Mouse (Mus musculus) MEL (cell line): Measurements from ENCODE around the gene Traf1. TPM values are rescaled to one million over a fixed set of nuclear protein-coding genes. Genes with fewer than 3 reads are reported as not detected.

ENCODE experiments used
- DNase-seq: peaks from one replicate; pipeline ENCODE4 v3.0.0; 2011; ENCODE audit warnings: low read depth, low spot score
- H3K27ac ChIP-seq: 2 replicates; pipeline ENCODE4 v1.5.1; 2012; ENCODE audit warnings: low read depth, mild to moderate bottlenecking, control low read depth, low read length, moderate library complexity; ENCODE audit not compliant: control insufficient read depth
- H3K27me3 ChIP-seq, 2 experiments: fragments of 150-350 bp in 1 of 2; sonication (generic) in 1 of 2; 2 replicates each; pipeline ENCODE4 v1.6.1; 2012; ENCODE audit warnings: low read length in 2 of 2, mild to moderate bottlenecking in 2 of 2, improper control_type of control experiment in 1 of 2, moderate library complexity in 1 of 2; ENCODE audit not compliant: insufficient read depth in 2 of 2, control insufficient read depth in 1 of 2
- H3K36me3 ChIP-seq, 2 experiments: 2 replicates each; pipeline ENCODE4 v1.6.1; 2012 to 2014; ENCODE audit warnings: low read length in 2 of 2, improper control_type of control experiment in 1 of 2, inconsistent platforms in 1 of 2, mild to moderate bottlenecking in 1 of 2; ENCODE audit not compliant: insufficient read depth in 2 of 2, control insufficient read depth in 1 of 2
- H3K4me1 ChIP-seq, 2 experiments: fragments of 150-350 bp in 1 of 2; sonication (generic) in 1 of 2; 2 replicates each; pipeline ENCODE4 v1.6.1; 2012; ENCODE audit warnings: low read length in 2 of 2, improper control_type of control experiment in 1 of 2, mild to moderate bottlenecking in 1 of 2; ENCODE audit not compliant: insufficient read depth in 2 of 2, control insufficient read depth in 1 of 2
- H3K4me3 ChIP-seq, 2 experiments: fragments of 150-350 bp in 1 of 2; sonication (generic) in 1 of 2; 2 replicates each; pipeline ENCODE4 v1.5.1; 2012; ENCODE audit warnings: low read depth in 2 of 2, low read length in 2 of 2, mild to moderate bottlenecking in 2 of 2, moderate library complexity in 2 of 2, control low read depth in 1 of 2, improper control_type of control experiment in 1 of 2; ENCODE audit not compliant: control insufficient read depth in 1 of 2, insufficient read depth in 1 of 2
- H3K79me2 ChIP-seq: 2 replicates; pipeline ENCODE4 v1.6.1; 2012; ENCODE audit warnings: mild to moderate bottlenecking, low read length, moderate library complexity; ENCODE audit not compliant: control insufficient read depth, poor library complexity, insufficient read depth
- H3K9ac ChIP-seq: 2 replicates; pipeline ENCODE4 v1.6.1; 2012; ENCODE audit warnings: low read depth, mild to moderate bottlenecking, control low read depth, low read length, moderate library complexity; ENCODE audit not compliant: control insufficient read depth, poor library complexity, severe bottlenecking
- H3K9me3 ChIP-seq: fragments of 150-350 bp; sonication (generic); replicated peaks from 2 replicates; pipeline ENCODE4 v1.6.1; 2012; ENCODE audit warnings: mild to moderate bottlenecking, low read length, improper control_type of control experiment, moderate library complexity; ENCODE audit not compliant: insufficient read depth
- CHD2 ChIP-seq: IDR thresholded peaks from 2 replicates; pipeline ENCODE4 v1.6.1; 2011; ENCODE audit warnings: low read length, improper control_type of control experiment
- CTCF ChIP-seq, 3 experiments: IDR thresholded peaks in 2 of 3; conservative IDR thresholded peaks in 1 of 3; 2 replicates each; pipeline ENCODE4 v1.5.1; 2011 to 2012; ENCODE audit warnings: low read length in 3 of 3, low read depth in 2 of 3, mild to moderate bottlenecking in 2 of 3, improper control_type of control experiment in 1 of 3, inconsistent platforms in 1 of 3, mixed read lengths in 1 of 3, moderate library complexity in 1 of 3; ENCODE audit not compliant: control insufficient read depth in 1 of 3, insufficient read depth in 1 of 3, poor library complexity in 1 of 3, severe bottlenecking in 1 of 3
- E2F4 ChIP-seq: IDR thresholded peaks from 2 replicates; pipeline ENCODE4 v1.6.1; 2011; ENCODE audit warnings: low read depth, low read length, improper control_type of control experiment, borderline replicate concordance
- GATA1 ChIP-seq: IDR thresholded peaks from 2 replicates; pipeline ENCODE4 v1.6.1; 2011; ENCODE audit warnings: low read depth, low read length, improper control_type of control experiment
- HCFC1 ChIP-seq: IDR thresholded peaks from 2 replicates; pipeline ENCODE4 v1.6.1; 2012; ENCODE audit warnings: low read depth, mild to moderate bottlenecking, inconsistent platforms, low read length, improper control_type of control experiment, moderate library complexity
- JUND ChIP-seq: IDR thresholded peaks from 2 replicates; pipeline ENCODE4 v1.6.1; 2011; ENCODE audit warnings: low read depth, mild to moderate bottlenecking, improper control_type of control experiment, low read length
- MAFK ChIP-seq: IDR thresholded peaks from 2 replicates; pipeline ENCODE4 v1.6.1; 2011; ENCODE audit warnings: low read depth, mild to moderate bottlenecking, low read length, improper control_type of control experiment, borderline replicate concordance
- MAX ChIP-seq: IDR thresholded peaks from 2 replicates; pipeline ENCODE4 v1.6.1; 2011; ENCODE audit warnings: low read length, improper control_type of control experiment
- MAZ ChIP-seq: IDR thresholded peaks from 2 replicates; pipeline ENCODE4 v1.6.1; 2012; ENCODE audit warnings: low read depth, mild to moderate bottlenecking, inconsistent platforms, low read length, improper control_type of control experiment
- MEF2A ChIP-seq: IDR thresholded peaks from 2 replicates; pipeline ENCODE4 v1.6.1; 2014; ENCODE audit warnings: low read depth, mild to moderate bottlenecking, inconsistent platforms, low read length, improper control_type of control experiment; ENCODE audit not compliant: poor library complexity, insufficient replicate concordance, severe bottlenecking; ENCODE audit errors: extremely low read depth
- MXI1 ChIP-seq: IDR thresholded peaks from 2 replicates; pipeline ENCODE4 v1.6.1; 2011; ENCODE audit warnings: mild to moderate bottlenecking, low read depth, low read length, improper control_type of control experiment
- MYB ChIP-seq: IDR thresholded peaks from 2 replicates; pipeline ENCODE4 v1.6.1; 2011; ENCODE audit warnings: mild to moderate bottlenecking, low read depth, low read length, improper control_type of control experiment
- MYC ChIP-seq: IDR thresholded peaks from 2 replicates; pipeline ENCODE4 v1.6.1; 2011; ENCODE audit warnings: low read depth, mild to moderate bottlenecking, low read length, improper control_type of control experiment, moderate library complexity
- NELFE ChIP-seq: IDR thresholded peaks from 2 replicates; pipeline ENCODE4 v1.6.1; 2011; ENCODE audit warnings: low read depth, low read length, improper control_type of control experiment
- NRF1 ChIP-seq: IDR thresholded peaks from 2 replicates; pipeline ENCODE4 v1.6.1; 2014; ENCODE audit warnings: low read depth, mild to moderate bottlenecking, inconsistent platforms, low read length, improper control_type of control experiment, moderate library complexity; ENCODE audit not compliant: poor library complexity, insufficient read depth, severe bottlenecking
- POLR2A ChIP-seq, 2 experiments: IDR thresholded peaks; 2 replicates each; pipeline ENCODE4 v1.6.1; 2011 to 2012; ENCODE audit warnings: low read length in 2 of 2, mild to moderate bottlenecking in 2 of 2, control low read depth in 1 of 2, improper control_type of control experiment in 1 of 2, low read depth in 1 of 2, moderate library complexity in 1 of 2; ENCODE audit not compliant: control insufficient read depth in 1 of 2, insufficient read depth in 1 of 2, poor library complexity in 1 of 2
- POLR2AphosphoS2 ChIP-seq: IDR thresholded peaks from 2 replicates; pipeline ENCODE4 v1.6.1; 2011; ENCODE audit warnings: low read length, improper control_type of control experiment
- RAD21 ChIP-seq: IDR thresholded peaks from 2 replicates; pipeline ENCODE4 v1.6.1; 2011; ENCODE audit warnings: mild to moderate bottlenecking, low read depth, low read length, improper control_type of control experiment
- SIN3A ChIP-seq: IDR thresholded peaks from 2 replicates; pipeline ENCODE4 v1.6.1; 2012; ENCODE audit warnings: low read length, improper control_type of control experiment, inconsistent platforms
- SMC3 ChIP-seq: IDR thresholded peaks from 2 replicates; pipeline ENCODE4 v1.6.1; 2011; ENCODE audit warnings: low read depth, low read length, improper control_type of control experiment
- TAL1 ChIP-seq: IDR thresholded peaks from 2 replicates; pipeline ENCODE4 v1.6.1; 2012; ENCODE audit warnings: mild to moderate bottlenecking, inconsistent platforms, low read length, moderate library complexity, mixed read lengths
- TBP ChIP-seq: IDR thresholded peaks from 2 replicates; pipeline ENCODE4 v1.8.0; 2011; ENCODE audit warnings: low read depth, low read length, improper control_type of control experiment
- TCF12 ChIP-seq: IDR thresholded peaks from 2 replicates; pipeline ENCODE4 v1.6.1; 2014; ENCODE audit warnings: low read depth, mild to moderate bottlenecking, inconsistent platforms, low read length, improper control_type of control experiment, moderate library complexity
- USF1 ChIP-seq: IDR thresholded peaks from 2 replicates; pipeline ENCODE4 v1.6.1; 2014; ENCODE audit warnings: low read depth, mild to moderate bottlenecking, inconsistent platforms, low read length, improper control_type of control experiment, moderate library complexity
- USF2 ChIP-seq, 2 experiments: IDR thresholded peaks; 2 replicates each; pipeline ENCODE4 v1.6.1; 2011 to 2012; ENCODE audit warnings: improper control_type of control experiment in 2 of 2, low read length in 2 of 2, borderline replicate concordance in 1 of 2, inconsistent platforms in 1 of 2, low read depth in 1 of 2, mild to moderate bottlenecking in 1 of 2; ENCODE audit not compliant: insufficient read depth in 1 of 2
- ZMIZ1 ChIP-seq: IDR thresholded peaks from 2 replicates; pipeline ENCODE4 v1.6.1; 2012; ENCODE audit warnings: low read depth, mild to moderate bottlenecking, inconsistent platforms, low read length, improper control_type of control experiment, moderate library complexity
- ZNF384 ChIP-seq: IDR thresholded peaks from 2 replicates; pipeline ENCODE4 v1.6.1; 2012; ENCODE audit warnings: low read depth, mild to moderate bottlenecking, inconsistent platforms, low read length, improper control_type of control experiment
- polyA plus RNA-seq, 2 experiments: library from polyadenylated mRNA; stranded (reverse) in 1 of 2; unstranded in 1 of 2; fragments of >175 nt in 1 of 2; fragments of >200 nt in 1 of 2; gene quantifications; 2 replicates each; pipeline versions ENCODE4 v1.2.1 to v1.2.4; 2012; ENCODE audit warnings: low replicate concordance in 2 of 2, low read depth in 1 of 2; ENCODE audit not compliant: insufficient read length in 2 of 2, insufficient read depth in 1 of 2, missing spikeins in 1 of 2
- total RNA-seq: library from RNA; depleted of rRNA; stranded (reverse); fragments of 300-350 nt; gene quantifications from 2 replicates; pipeline ENCODE4 v1.2.3, GENCODE M21; 2012

Gene Traf1
- total and polyA plus RNA-seq, 3 experiments, result 0.03 to 0.04 TPM; not detected in 1

GRCm38 (mm10) chr2:34914823-34915082, 46.8 kb downstream of the Traf1 start:
- DNase-seq, result peak; percentile 27
- H3K27ac ChIP-seq, result no peak overlapping the region
- TF ChIP-seq RAD21 (no peak), TBP (no peak), JUND (no peak), USF1 (no peak), MAFK (no peak), SIN3A (no peak), MYC (no peak), TAL1 (no peak), MYB (no peak), ZMIZ1 (no peak)
- H3K79me2 ChIP-seq, result peaks cover 5% of the 10 kb centered on the region
- peak overlapping the region; percentile 93 for H3K9ac ChIP-seq
- peaks cover 0 to 1% of the 10 kb centered on the region in 2 experiments; a peak in 1 of 4 replicates for H3K27me3 ChIP-seq
- H3K4me3 ChIP-seq, result peak overlapping the region; percentile 65 to 85
- H3K36me3 ChIP-seq, result peaks cover 0 to 4% of the 10 kb centered on the region in 2 experiments; a peak in 1 of 4 replicates
- no peaks in the 10 kb centered on the region for H3K9me3 ChIP-seq
- peaks cover 0 to 9% of the 10 kb centered on the region in 2 experiments; a peak in 2 of 4 replicates for H3K4me1 ChIP-seq

GRCm38 (mm10) chr2:34914069-34914822, 47.3 kb downstream of the Traf1 start:
- H3K9ac ChIP-seq, result peak overlapping the region; percentile 97
- H3K36me3 ChIP-seq, result peaks cover 0 to 4% of the 10 kb centered on the region in 2 experiments; a peak in 1 of 4 replicates
- peak; percentile 68 for TF ChIP-seq GATA1
- TF ChIP-seq NELFE, result peak; percentile 64
- no peak for TF ChIP-seq TAL1
- TF ChIP-seq USF2 (IDR thresholded peaks at IDR 0.05; ENCODE audit: borderline replicate concordance in 1 of 2, insufficient read depth in 1 of 2, low read depth in 1 of 2, low read length in 2 of 2), result no peak
- TF ChIP-seq SMC3, result no peak
- TF ChIP-seq SIN3A, result peak; percentile 73; the same call in 1 of the 2 replicates
- peak; percentile 58; the same call in 1 of the 2 replicates for TF ChIP-seq MAZ
- TF ChIP-seq MXI1, result peak; percentile 59
- peak; percentile 38; the same call in 1 of the 2 replicates for TF ChIP-seq ZNF384
- TF ChIP-seq HCFC1, result peak; percentile 60; the same call in 1 of the 2 replicates
- TF ChIP-seq POLR2AphosphoS2, result no peak
- TF ChIP-seq E2F4, result peak; percentile 74; the same call in 1 of the 2 replicates
- TF ChIP-seq NRF1, result peak; percentile 20; the same call in 1 of the 2 replicates
- no peak for TF ChIP-seq CTCF (IDR thresholded peaks at IDR 0.05 in 2 of 3, conservative IDR thresholded peaks at IDR 0.05 in 1 of 3; ENCODE audit: control insufficient read depth in 1 of 3, insufficient read depth in 1 of 3, low read depth in 2 of 3, low read length in 3 of 3, poor library complexity in 1 of 3, severe bottlenecking in 1 of 3)
- peak; percentile 61 to 79; a peak in 3 of 4 replicates for TF ChIP-seq POLR2A (IDR thresholded peaks at IDR 0.05; ENCODE audit: control insufficient read depth in 1 of 2, insufficient read depth in 1 of 2, low read depth in 1 of 2, low read length in 2 of 2, poor library complexity in 1 of 2)
- no peak for TF ChIP-seq CHD2
- peak; percentile 45; the same call in 1 of the 2 replicates for TF ChIP-seq TBP
- TF ChIP-seq TCF12, result no peak; the same call in 1 of the 2 replicates
- peak; percentile 66; the same call in 1 of the 2 replicates for TF ChIP-seq MAX
- TF ChIP-seq MEF2A, result no peak
- TF ChIP-seq, all 39 proteins: peak for 12
- DNase-seq, result peak; percentile 82
- Histone ChIP-seq H3K9me3 (no peaks in the 10 kb centered on the region), H3K27ac (peak overlapping the region; percentile 55), H3K4me1 (peaks cover 0 to 9% of the 10 kb centered on the region in 2 experiments; a peak in 2 of 4 replicates), H3K4me3 (peak overlapping the region; percentile 65 to 94), H3K27me3 (no peaks in the 10 kb centered on the region; a peak in 1 of 4 replicates), H3K79me2 (peaks cover 5% of the 10 kb centered on the region)
